Mouse (Mus musculus) heart, embryonic 14.5 days (tissue): Measurements from ENCODE around the gene Tceal3. TPM values are rescaled to one million over a fixed set of nuclear protein-coding genes. Genes with fewer than 3 reads are reported as not detected.
"Not testable (repeated sequence)": the region's sequence is repeated elsewhere in the genome, so short reads cannot be mapped to it uniquely, and the experiment has no call there.

ENCODE experiments used
- ATAC-seq: fragments of 200-750 bp; cut with Nextera tagmentation; 2 replicates; pipeline ENCODE4 v1.8.0; 2017; ENCODE audit warnings: low read depth, moderate TSS enrichment; ENCODE audit not compliant: insufficient number of reproducible peaks, insufficient read depth, low FRiP score
- H3K27ac ChIP-seq, 2 experiments: fragments of 200-500 bp in 1 of 2; fragments of 300-500 bp in 1 of 2; sonication (generic) in 1 of 2; replicated peaks in 1 of 2; 2 replicates each; pipeline ENCODE4 v1.5.1; 2012 to 2014; ENCODE audit warnings: low read depth in 2 of 2, low read length in 2 of 2, control low read depth in 1 of 2, mild to moderate bottlenecking in 1 of 2, mixed read lengths in 1 of 2; ENCODE audit not compliant: control insufficient read depth in 1 of 2, insufficient read depth in 1 of 2
- H3K27me3 ChIP-seq: fragments of 300-500 bp; sonication (generic); 2 replicates; pipeline ENCODE4 v1.6.1; 2014; ENCODE audit warnings: mild to moderate bottlenecking, low read length, control low read depth; ENCODE audit not compliant: control insufficient read depth, insufficient read depth
- H3K36me3 ChIP-seq: fragments of 300-500 bp; sonication (generic); 2 replicates; pipeline ENCODE4 v1.6.1; 2014; ENCODE audit warnings: mild to moderate bottlenecking, control low read depth, low read length, mixed read lengths; ENCODE audit not compliant: control insufficient read depth, insufficient read depth
- H3K4me1 ChIP-seq, 2 experiments: fragments of 200-500 bp in 1 of 2; fragments of 300-500 bp in 1 of 2; sonication (generic) in 1 of 2; 2 replicates each; pipeline ENCODE4 v1.6.1; 2012 to 2014; ENCODE audit warnings: low read length in 2 of 2, control low read depth in 1 of 2, mixed read lengths in 1 of 2; ENCODE audit not compliant: control insufficient read depth in 2 of 2, insufficient read depth in 2 of 2
- H3K4me2 ChIP-seq: fragments of 300-500 bp; sonication (generic); 2 replicates; pipeline ENCODE4 v1.6.1; 2014; ENCODE audit warnings: mild to moderate bottlenecking, low read length
- H3K4me3 ChIP-seq, 2 experiments: fragments of 200-500 bp in 1 of 2; fragments of 300-500 bp in 1 of 2; sonication (generic) in 1 of 2; 2 replicates each; pipeline ENCODE4 v1.5.1; 2012 to 2014; ENCODE audit warnings: low read length in 2 of 2, mild to moderate bottlenecking in 2 of 2, control low read depth in 1 of 2, low read depth in 1 of 2, moderate library complexity in 1 of 2; ENCODE audit not compliant: control insufficient read depth in 1 of 2, insufficient read depth in 1 of 2
- H3K9ac ChIP-seq: fragments of 300-500 bp; sonication (generic); 2 replicates; pipeline ENCODE4 v1.6.1; 2014; ENCODE audit warnings: mild to moderate bottlenecking, low read length
- H3K9me3 ChIP-seq: fragments of 300-500 bp; sonication (generic); 2 replicates; pipeline ENCODE4 v1.6.1; 2016; ENCODE audit warnings: low read length, control low read depth; ENCODE audit not compliant: control insufficient read depth
- WGBS: fragments of 180-500 bp; shearing (Covaris S2); extraction: QIAGEN DNeasy Blood & Tissue Kit; methylation state at CpG from one replicate; pipeline ENCODE4 v1.1.7; 2014; 5-methylcytosine and 5-hydroxymethylcytosine counted together
- polyA plus RNA-seq: library from polyadenylated mRNA; unstranded; fragments of >200 nt; fragmentation: Nextera tagmentation; extraction: Ambion mirVana; gene quantifications from 2 replicates; pipeline ENCODE4 v1.2.1, GENCODE M21; 2014

Gene Tceal3
- polyA plus RNA-seq, 1 experiment from 2014 or later, result 3.0 TPM

DNA sequence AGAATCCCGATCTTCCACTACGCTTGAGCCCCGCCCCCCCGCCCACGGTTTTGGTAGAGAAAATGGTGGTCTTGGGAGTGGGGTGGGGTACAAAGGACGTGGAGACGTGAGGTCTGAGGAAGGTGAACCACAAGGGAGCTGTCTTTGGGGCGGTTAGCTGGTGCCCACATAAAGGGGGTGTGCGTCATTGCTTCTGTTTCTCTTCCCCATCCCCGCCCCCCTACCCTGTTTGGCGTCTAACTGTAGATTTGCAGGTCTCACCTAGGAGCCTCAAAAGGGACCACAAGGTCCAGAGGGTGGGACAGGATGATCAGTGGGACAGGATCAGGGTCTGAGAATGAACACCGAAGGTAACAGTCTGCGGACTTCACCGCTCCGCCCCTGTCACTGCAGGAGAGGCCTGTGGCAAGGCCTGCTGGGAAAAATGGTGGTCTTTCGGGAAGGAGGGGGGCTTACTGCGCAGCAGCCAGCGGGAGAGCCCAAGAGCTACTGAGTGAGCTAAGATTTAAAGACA lies 117.6 kb downstream of the Tceal3 start:
- 14% methylated on average over 17 of the region's 18 CpGs for WGBS
- H3K27me3 ChIP-seq, result no peaks in the 10 kb centered on the region
- H3K9me3 ChIP-seq, result no peaks in the 10 kb centered on the region

DNA sequence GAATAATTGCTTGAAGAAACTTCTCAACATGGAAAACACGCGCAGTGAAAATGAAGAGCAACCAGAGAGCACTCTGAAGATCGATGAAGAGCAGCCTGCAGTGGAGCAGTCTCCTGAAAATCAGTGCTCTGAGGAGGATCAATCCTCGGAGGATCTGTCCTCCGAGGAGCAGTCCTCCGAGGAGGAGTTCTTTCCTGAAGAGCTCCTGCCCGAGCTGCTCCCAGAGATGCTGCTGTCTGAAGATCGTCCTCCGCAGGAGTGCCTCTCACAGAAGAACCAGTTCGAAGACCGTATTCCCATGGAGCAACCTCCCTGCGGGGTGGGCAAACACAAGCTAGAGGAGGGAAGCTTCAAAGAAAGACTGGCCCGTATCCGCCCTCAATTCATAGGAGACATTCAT lies 118.1 kb downstream of the Tceal3 start:
- H3K27me3 ChIP-seq, result no peaks in the 10 kb centered on the region
- 25% methylated on average over 14 of the region's 14 CpGs for WGBS
- H3K9ac ChIP-seq, result peak overlapping the region; percentile 83
- peak overlapping the region; percentile 68 for H3K4me2 ChIP-seq
- 0 out of 2 replicates have a peak, but pooled peaks have one; percentile 26 for ATAC-seq
- no peaks in the 10 kb centered on the region for H3K4me1 ChIP-seq
- no peaks in the 10 kb centered on the region for H3K36me3 ChIP-seq
- H3K9me3 ChIP-seq, result no peaks in the 10 kb centered on the region
- H3K4me3 ChIP-seq, result peak overlapping the region; percentile 54 to 66
- peak overlapping the region; percentile 80 to 82 for H3K27ac ChIP-seq

More for the DNA sequence above, 117.6 kb downstream of the Tceal3 start:
- H3K4me3 ChIP-seq, result peak overlapping the region; percentile 54 to 66
- no peaks in the 10 kb centered on the region for H3K4me1 ChIP-seq
- peak; percentile 78 for ATAC-seq
- peak overlapping the region; percentile 68 for H3K4me2 ChIP-seq
- peak overlapping the region; percentile 83 for H3K9ac ChIP-seq
- peak overlapping the region; percentile 80 to 82 for H3K27ac ChIP-seq
- H3K36me3 ChIP-seq, result no peaks in the 10 kb centered on the region

GRCm38 (mm10) chrX:136714742-136715474 lies 124.3 kb downstream of the Tceal3 start:
- H3K4me2 ChIP-seq, H3K4me1 ChIP-seq, H3K27ac ChIP-seq, H3K9ac ChIP-seq, H3K27me3 ChIP-seq, ATAC-seq, H3K4me3 ChIP-seq, H3K9me3 ChIP-seq, H3K36me3 ChIP-seq: not testable (repeated sequence)
- WGBS, result 62% methylated on average over 3 of the region's 3 CpGs

Other genes with a start within 250 kb of the Tceal3 start
- not detected in 2 replicates for gene Kir3dl1, start 72.8 kb upstream of the Tceal3 start, polyA plus RNA-seq
- gene Kir3dl2, start 46.8 kb upstream of the Tceal3 start, polyA plus RNA-seq, result not detected in 2 replicates
- 11.3 and 12.0 TPM in 2 replicates for gene Tceal1, start 117.1 kb downstream of the Tceal3 start, polyA plus RNA-seq
- 324 and 341 TPM in 2 replicates for gene Morf4l2, start 152.8 kb downstream of the Tceal3 start, polyA plus RNA-seq
- gene Glra4, start 189.3 kb downstream of the Tceal3 start, polyA plus RNA-seq, result 0.12 and 0.15 TPM in 2 replicates
- 3.6 and 3.8 TPM in 2 replicates for gene Plp1, start 231.8 kb downstream of the Tceal3 start, polyA plus RNA-seq